Mouse (Mus musculus) C2C12 (cell line): ENCODE data around the gene Myh10.

Experiments used
- CEBPB ChIP-seq: IDR thresholded peaks from one replicate; pipeline ENCODE4 v1.6.1; 2011; ENCODE audit warnings: low read depth, mild to moderate bottlenecking, control low read depth, moderate library complexity
- CTCF ChIP-seq: IDR thresholded peaks from one replicate; pipeline ENCODE4 v1.5.1; 2011; ENCODE audit not compliant: control insufficient read depth, insufficient read depth, insufficient read length
- MYOD1 ChIP-seq: IDR thresholded peaks from one replicate; pipeline ENCODE4 v1.6.1; 2011; ENCODE audit warnings: low read depth; ENCODE audit not compliant: control insufficient read depth, insufficient read length
- MYOG ChIP-seq: IDR thresholded peaks from one replicate; pipeline ENCODE4 v1.6.1; 2011; ENCODE audit not compliant: control insufficient read depth, insufficient read length; ENCODE audit errors: extremely low read depth

GRCm38 (mm10) chr11:68767762-68768542 lies 76.6 kb downstream of the Myh10 start:
- TF ChIP-seq CTCF (no peak), MYOD1 (no peak), CEBPB (no peak), MYOG (no peak)
